Mouse (Mus musculus): ENCODE data around the gene Cd8b1.

- TF ChIP-seq CTCF (IDR thresholded peaks at IDR 0.05; ENCODE audit: borderline replicate concordance, insufficient read depth, low read length): no peak
- no peak for TF ChIP-seq POLR2A (IDR thresholded peaks at IDR 0.05; ENCODE audit: low read depth, low read length)
Measured at GRCm38 (mm10) chr6:71339351-71339750, 16.8 kb downstream of the Cd8b1 start.

Measured in embryonic fibroblast, embryonic 13.5 days (primary cell).